Mouse (Mus musculus): ENCODE measurements around the gene Cct5.

Gene Cct5

DNA sequence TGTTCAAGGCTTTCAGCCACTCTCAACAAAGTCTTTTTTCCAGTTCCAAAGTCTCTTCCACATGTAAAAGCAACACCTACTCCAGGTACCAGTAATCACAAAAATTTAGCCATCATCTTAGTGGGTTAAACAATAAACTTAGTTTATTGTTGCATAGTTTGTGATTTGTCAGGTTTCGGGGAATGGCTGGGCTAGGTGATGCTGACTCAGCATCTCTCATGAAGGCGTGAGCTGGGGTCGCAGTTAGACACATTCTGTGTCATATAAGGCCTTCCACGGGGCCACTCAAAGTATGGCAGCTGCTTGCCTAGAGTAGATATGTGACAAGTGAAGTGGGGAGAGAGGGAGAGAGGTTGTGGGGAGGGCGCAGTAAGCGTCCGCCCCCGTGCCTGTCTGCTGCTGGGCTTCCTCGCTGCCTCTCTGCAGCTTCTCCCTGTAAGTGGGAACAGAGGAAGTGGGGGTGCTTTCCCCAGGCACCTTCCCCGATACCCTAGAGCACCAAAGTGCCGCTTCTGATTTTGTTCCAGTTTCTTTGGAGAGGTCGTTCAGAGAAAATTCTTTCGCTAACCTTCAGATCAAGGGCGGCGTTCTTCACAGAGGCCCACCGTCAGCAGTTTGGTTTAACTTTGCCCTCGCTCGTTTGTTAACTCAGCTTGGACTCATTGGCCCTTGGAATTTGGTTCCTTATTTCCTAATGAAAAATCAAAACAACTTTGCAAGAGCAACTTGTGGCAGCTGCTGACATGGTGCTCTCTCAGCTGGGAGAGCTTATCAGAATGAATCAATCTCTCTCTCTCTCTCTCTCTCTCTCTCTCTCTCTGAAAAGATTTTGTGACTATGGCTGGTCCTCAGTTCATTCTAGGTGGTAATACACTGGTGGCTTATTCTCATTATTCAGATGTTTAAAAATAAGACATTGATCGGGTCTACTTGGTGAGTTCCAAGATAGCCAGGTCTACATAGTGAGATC, 37.7 kb downstream of the Cct5 start:
- peak; percentile 22 for DNase-seq (ENCODE audit: low spot score)

DNA sequence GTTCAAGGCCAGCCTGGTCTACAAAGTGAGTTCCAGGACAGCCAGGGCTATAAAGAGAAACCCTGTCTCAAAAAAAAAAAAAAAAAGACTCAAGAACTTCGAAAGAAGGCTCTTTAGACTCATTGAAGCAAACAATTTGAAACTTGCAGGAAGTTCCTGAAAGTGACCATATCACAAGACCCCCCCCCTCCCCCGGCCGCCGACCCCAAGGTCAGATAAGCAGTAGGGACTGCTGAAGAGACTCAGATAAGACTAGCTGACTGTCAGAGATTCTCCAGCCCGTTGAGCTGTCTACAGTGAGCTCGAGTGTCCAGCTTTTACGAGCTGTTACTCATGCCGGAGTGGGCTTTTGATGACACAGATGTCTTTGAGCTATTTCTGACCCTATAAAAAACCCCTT, 38.8 kb downstream of the Cct5 start:
- no peak for DNase-seq (ENCODE audit: low spot score)

DNA sequence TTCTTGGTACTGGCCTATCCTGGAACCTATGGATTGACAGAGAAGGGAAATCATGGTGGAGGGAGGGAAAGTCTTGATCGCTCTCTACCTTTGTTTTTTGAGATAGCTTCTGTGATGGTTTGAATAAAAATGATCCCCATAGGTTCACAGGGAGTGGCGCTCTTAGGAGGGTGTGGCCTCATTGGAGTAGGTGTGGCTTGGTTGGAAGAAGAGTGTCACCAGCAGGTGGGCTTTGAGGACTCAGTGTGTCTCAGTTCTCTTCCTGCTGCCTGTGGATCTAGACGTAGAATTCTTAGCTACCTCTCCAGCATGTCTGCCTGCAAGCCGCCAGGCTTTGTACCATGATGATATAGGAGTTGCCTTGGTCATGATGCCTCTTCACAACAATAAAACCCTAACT, 39.6 kb downstream of the Cct5 start:
- no peak for DNase-seq (ENCODE audit: low spot score)

DNA sequence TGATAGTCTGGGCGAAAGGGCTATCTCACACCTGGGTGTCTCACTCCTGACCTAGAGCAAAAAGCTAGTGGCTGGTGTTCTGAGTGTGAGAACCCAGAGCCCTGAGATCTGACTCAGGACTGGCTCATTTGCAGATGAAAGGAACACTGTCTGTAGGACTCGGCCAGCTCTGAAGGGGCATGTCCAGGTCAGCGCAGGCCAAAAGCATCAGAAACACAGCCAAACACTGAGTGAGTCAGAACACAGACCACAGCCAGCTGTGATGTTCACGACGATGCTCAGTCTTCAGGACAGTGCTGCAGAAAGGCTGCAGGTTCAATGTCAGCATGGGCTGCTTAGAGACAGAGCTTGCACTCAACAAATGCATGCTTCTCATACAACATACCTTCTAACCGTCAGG, 40.2 kb downstream of the Cct5 start:
- no peak for DNase-seq (ENCODE audit: low spot score)

DNA sequence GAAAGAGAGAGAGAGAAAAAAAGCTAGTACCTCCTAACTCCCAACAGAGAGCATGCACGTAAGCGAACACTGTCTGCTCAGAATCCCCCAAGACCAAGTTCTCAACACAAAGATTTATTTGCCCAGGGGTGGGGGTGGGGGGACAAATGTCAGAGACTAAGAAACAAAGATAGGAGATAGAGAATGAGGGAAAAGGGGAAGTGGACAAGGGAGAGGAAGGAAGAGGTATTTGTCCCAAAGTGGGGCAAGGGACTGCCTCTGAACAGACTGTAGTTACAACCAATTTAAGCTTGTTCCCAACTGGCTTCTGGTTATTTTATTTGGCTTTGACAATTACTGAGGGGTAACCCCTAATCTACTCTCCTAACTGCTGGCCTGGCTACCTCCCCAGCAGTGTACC, 46.7 kb downstream of the Cct5 start:
- DNase-seq (ENCODE audit: low spot score): no peak

DNA sequence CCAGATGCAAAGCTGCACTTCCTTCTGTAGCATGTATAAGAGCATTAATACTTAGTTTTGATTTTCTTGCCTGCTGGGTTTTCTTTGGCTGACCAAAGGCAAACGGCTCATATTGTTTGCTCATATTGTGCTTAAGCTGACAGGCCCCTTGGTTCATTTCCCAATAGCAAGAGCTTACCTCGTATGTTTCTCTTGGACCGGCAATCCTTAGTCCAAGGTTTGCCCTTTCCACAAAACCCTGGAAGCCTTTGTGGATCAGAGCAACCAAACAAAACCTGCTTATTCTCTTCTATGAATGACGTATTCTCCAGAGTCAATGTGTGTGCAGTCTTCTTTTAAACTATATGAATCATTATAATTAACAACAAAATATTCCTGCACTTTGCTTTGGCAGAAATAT, 51.2 kb downstream of the Cct5 start:
- DNase-seq (ENCODE audit: low spot score): no peak

DNA sequence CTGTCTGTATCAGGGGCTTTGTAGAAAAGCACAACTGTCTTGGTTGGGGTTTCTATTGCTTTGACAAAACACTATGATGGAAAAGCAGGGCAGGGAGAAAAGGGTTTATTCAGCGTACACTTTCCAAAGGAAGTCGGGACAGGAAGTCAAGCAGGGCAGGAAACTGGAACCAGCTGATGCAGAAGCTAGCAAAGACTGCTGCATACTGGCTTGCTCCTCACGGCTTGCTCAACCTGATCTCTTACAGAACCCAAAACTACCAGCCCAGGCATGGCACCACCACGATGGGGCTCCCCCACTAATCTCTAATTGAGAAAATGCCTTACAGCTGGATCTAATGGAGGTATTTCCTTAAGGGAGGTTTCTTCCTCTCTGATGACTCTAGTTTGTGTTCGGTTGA, 54.2 kb downstream of the Cct5 start:
- DNase-seq (ENCODE audit: low spot score): no peak

DNA sequence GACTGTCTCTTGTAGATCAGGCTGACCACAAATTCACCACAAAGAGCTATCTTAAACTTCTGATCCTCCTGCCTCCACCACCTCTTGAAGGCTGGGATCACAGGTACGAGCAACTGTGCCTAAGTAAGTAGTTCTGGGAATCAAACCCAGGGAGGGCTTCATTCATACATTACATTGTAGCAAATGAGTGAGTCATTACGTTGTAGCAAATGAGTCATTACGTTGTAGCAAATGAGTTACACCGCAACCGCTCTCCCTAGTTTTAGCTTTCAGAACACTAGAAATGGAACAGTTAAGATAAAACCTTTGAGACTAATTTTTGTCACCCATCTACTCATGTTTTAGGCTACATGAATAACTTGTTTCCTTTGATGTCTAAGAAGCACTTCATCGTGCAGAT, 55.3 kb downstream of the Cct5 start:
- DNase-seq (ENCODE audit: low spot score): no peak

DNA sequence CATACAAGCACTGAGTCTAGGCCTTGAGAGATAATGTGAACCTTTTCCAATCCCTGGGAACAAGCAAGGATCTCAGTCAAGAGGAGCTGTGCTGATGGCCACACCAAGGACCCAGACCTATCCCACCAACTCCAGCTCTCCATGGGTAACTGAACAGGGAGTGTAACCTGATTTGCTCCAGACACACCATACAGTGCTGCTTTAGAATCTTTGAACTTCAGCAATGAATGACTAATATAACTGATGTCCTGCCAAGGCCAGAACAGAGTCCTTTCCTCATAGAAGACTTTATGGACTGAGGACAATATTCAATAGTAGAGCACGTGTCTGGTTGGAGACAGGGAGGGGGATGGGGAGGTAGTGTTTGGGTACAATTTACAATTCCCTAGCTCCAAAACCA, 56.5 kb downstream of the Cct5 start:
- DNase-seq (ENCODE audit: low spot score): no peak

DNA sequence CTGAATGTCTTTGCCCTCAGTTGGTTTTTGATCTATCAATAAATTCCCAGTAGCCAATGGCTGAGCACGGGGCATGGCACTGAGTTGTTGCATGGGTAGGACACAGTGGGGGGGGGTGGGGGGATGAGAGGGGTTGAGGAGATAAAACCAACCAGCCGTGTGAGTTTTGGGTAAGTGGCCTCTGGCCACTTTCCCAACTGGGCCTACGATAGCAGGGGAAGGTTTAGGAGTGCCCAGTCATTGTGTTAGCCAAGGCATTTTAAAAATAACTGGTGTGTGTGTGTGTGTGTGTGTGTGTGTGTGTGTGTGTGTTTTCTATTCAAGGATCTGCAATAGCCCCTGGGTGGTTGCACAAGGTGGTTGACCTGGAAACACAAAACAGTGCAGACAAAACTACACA, 58.4 kb downstream of the Cct5 start:
- no peak for DNase-seq (ENCODE audit: low spot score)

DNA sequence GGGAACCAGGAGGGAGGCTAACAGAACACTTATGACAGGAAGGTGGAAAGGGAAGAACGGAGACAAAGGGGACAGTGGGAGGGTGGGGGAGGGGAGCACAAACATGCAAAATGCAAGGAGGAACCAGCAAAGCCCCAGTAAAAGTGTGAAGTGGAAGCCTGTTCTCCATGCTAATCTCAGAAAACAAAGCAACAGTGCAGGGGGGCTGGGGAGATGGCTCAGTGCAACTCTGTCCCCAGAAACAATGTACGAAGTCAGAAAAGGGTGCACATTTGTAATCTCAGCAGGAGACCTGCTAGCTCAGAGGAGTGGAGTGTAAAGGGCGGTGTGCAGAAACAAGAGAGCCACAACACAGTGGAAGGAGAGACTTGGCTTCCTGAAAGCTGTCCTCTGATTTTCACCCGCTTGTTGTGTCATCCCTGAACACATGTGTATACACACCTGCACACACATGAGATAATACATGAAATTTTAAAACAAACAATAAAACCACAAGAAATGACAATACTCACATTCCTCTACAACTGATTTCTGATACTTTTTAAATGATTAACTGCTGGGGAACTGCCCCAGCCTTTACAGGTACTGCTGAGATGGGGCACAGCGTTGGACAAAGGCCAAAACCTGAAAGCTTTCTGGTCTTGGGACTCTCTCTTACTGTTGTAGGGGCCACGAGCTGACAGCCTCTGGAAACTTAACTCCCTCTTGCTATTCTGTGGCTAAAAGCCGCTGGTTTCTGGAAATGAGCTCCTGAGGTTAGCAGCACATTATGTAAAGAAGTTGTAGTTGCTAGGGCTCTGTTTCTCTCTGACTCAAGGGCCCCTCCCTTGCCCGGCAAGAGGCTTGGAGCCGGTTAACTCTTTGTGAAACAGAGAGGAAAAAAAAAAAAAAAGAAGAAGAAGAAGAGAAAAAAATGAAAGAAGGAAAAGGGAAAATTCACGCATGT, 59.3 kb downstream of the Cct5 start:
- no peak for DNase-seq (ENCODE audit: low spot score)

Measured in embryo, embryonic 10 days (tissue).